Mouse (Mus musculus): ENCODE data around the gene Adat1. TPM values are rescaled to one million over a fixed set of nuclear protein-coding genes. Genes with fewer than 3 reads are reported as not detected.

Gene Adat1
- polyA plus RNA-seq, 1 experiment from 2014 or later = 8.0 TPM

DNA sequence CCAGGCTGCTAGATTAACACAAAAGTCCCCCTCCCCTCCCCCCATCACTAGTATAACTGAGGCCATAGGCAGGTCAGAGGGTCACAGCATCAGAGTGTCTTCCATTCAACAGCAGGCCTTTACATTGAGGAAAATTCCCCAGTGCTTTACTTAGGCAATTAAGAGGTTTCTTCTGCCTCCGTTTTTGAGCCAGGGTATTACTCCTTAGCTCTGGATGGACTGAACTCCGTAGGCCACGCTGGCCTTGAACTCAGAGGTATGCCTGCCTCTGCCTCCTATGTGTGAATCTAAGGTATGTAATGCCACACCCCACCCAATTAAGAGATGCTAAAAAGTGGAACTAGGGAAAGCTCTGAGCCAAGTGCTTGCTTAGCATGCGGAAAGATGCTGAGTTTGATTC, 28.6 kb downstream of the Adat1 start:
- 79% methylated on average over 4 of the region's 4 CpGs for WGBS

DNA sequence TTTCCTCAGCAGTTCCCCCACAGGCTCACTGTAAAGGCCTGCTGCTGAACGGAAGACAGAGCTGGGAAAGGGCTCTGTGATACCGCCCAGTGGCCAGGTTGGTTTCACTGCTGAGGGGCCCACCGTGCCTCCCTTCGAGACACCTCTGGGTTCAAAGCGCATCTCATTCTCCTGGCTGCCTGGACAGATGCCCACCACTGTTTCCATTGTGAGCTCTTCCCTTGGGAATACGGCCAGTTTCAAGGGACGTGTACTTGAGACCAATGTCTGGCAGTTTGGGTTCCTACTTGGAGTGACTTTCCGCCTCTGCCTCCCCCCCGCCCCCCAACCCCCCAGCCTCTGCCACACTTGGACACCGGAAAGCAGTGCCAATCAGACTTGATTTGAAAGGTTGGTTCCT, 29.0 kb downstream of the Adat1 start:
- Histone ChIP-seq H3K4me1 (ENCODE audit: control insufficient read depth, insufficient read depth, low read length) (no peaks in the 10 kb centered on the region), H3K27me3 (ENCODE audit: control insufficient read depth, insufficient read depth, low read depth, low read length) (no peaks in the 10 kb centered on the region), H3K36me3 (ENCODE audit: control insufficient read depth, insufficient read depth, low read length) (no peaks in the 10 kb centered on the region), H3K4me2 (ENCODE audit: low read length) (no peak overlapping the region), H3K4me3 (ENCODE audit: low read depth, low read length) (no peak overlapping the region), H3K9ac (ENCODE audit: low read depth, low read length) (no peak overlapping the region), H3K9me3 (replicated peaks; ENCODE audit: control insufficient read depth, low read length, poor library complexity, severe bottlenecking) (no peaks in the 10 kb centered on the region), H3K27ac (ENCODE audit: low read length) (no peak overlapping the region)
- 65% methylated on average over 10 of the region's 10 CpGs for WGBS
- ATAC-seq = no peak

More for the DNA sequence above, 28.6 kb downstream of the Adat1 start:
- Histone ChIP-seq H3K27me3 (ENCODE audit: control insufficient read depth, insufficient read depth, low read depth, low read length) (no peaks in the 10 kb centered on the region), H3K4me2 (ENCODE audit: low read length) (no peak overlapping the region), H3K27ac (ENCODE audit: low read length) (no peak overlapping the region), H3K4me1 (ENCODE audit: control insufficient read depth, insufficient read depth, low read length) (no peaks in the 10 kb centered on the region), H3K4me3 (ENCODE audit: low read depth, low read length) (no peak overlapping the region), H3K9me3 (replicated peaks; ENCODE audit: control insufficient read depth, low read length, poor library complexity, severe bottlenecking) (no peaks in the 10 kb centered on the region), H3K9ac (ENCODE audit: low read depth, low read length) (no peak overlapping the region), H3K36me3 (ENCODE audit: control insufficient read depth, insufficient read depth, low read length) (0 out of 2 replicates have a peak, but pooled peaks cover 2% of the 10 kb centered on the region)
- ATAC-seq = no peak

DNA sequence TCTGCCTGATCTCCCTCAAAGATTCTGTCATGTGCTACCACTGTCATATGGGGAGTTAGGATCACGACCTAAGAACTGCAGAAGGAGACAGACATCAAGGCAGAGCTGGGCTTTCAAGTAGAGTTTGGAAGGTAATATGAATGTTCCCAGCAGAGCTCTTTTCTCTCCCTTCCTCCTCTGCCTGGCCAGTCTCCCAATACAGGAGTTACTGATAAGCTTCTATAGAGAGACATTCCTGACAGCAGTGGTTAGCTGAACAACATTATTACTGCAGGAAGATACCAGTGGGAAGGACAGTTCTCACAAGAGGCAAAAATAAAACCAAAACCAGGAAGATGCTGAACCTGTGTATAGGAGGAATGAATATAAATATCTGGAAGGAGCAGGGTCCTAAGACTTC, 29.5 kb downstream of the Adat1 start:
- H3K36me3 ChIP-seq (ENCODE audit: control insufficient read depth, insufficient read depth, low read length) = no peaks in the 10 kb centered on the region
- H3K9ac ChIP-seq (ENCODE audit: low read depth, low read length) = no peak overlapping the region
- H3K4me2 ChIP-seq (ENCODE audit: low read length) = no peak overlapping the region
- no peak overlapping the region for H3K27ac ChIP-seq (ENCODE audit: low read length)
- H3K9me3 ChIP-seq (replicated peaks; ENCODE audit: control insufficient read depth, low read length, poor library complexity, severe bottlenecking) = no peaks in the 10 kb centered on the region
- no peaks in the 10 kb centered on the region for H3K4me1 ChIP-seq (ENCODE audit: control insufficient read depth, insufficient read depth, low read length)
- WGBS = 89% methylated on average over 1 of the region's 1 CpGs
- no peaks in the 10 kb centered on the region for H3K27me3 ChIP-seq (ENCODE audit: control insufficient read depth, insufficient read depth, low read depth, low read length)
- H3K4me3 ChIP-seq (ENCODE audit: low read depth, low read length) = no peak overlapping the region
- ATAC-seq = no peak

DNA sequence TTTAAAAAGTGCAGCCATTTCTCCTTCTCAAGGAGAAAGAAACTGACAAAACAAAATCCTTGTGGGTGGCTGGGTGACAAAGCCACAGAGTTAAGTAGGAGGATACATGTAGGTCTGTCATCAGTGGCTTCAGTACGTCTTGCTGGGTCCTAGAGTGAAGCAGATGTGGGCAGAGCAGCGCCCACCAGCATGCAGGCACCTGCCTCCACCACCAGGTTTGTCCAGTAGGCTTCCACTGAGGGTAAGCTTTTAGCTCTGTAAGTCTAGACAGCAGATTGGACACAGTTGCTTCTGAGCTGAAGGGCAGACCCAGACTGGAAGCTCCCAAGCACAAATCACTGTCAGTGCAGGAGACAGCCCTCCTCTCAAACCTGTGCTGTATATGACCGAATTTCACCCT, 30.8 kb downstream of the Adat1 start:
- Histone ChIP-seq H3K9ac (ENCODE audit: low read depth, low read length) (no peak overlapping the region), H3K4me2 (ENCODE audit: low read length) (no peak overlapping the region), H3K36me3 (ENCODE audit: control insufficient read depth, insufficient read depth, low read length) (peaks cover 9% of the 10 kb centered on the region; the same call in 1 of the 2 replicates), H3K27ac (ENCODE audit: low read length) (no peak overlapping the region), H3K4me3 (ENCODE audit: low read depth, low read length) (no peak overlapping the region), H3K27me3 (ENCODE audit: control insufficient read depth, insufficient read depth, low read depth, low read length) (no peaks in the 10 kb centered on the region), H3K9me3 (replicated peaks; ENCODE audit: control insufficient read depth, low read length, poor library complexity, severe bottlenecking) (no peaks in the 10 kb centered on the region), H3K4me1 (ENCODE audit: control insufficient read depth, insufficient read depth, low read length) (no peaks in the 10 kb centered on the region)
- ATAC-seq = no peak
- 78% methylated on average over 3 of the region's 3 CpGs for WGBS

DNA sequence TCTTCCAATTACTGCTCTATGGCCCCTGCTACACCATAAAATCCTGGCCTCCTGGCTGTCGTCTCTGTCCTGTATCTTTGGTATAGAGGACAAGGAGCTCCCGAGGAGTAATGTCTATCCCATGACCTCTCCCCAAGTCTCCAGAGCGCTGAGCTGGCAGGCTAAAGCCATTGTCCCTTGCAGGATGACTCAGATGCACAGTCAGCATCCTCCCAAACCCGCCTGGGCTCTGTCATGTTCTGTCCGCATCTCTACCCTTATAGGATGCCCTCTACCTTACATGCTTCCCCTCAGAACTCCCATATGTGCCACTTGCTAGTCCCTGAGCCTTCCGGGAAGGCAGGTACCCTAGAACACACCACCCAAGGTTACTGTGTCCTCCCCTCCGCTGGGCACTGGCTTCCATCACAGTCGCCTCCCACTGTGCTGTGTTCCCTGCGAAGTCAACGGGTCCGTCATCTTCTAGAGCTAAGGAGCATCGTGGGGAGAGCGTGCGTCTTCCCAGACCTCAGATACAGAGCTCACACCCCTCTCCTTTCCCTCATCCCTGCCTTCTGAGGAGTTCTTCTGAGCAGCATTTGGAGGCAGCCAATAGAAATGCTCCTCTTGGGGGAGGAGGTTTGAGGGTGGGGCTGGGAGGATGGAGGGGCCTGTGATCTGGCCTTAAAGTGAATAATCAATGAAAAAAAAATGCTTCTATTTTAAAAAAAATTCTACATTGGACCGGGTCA, 31.3 kb downstream of the Adat1 start:
- no peak for ATAC-seq

DNA sequence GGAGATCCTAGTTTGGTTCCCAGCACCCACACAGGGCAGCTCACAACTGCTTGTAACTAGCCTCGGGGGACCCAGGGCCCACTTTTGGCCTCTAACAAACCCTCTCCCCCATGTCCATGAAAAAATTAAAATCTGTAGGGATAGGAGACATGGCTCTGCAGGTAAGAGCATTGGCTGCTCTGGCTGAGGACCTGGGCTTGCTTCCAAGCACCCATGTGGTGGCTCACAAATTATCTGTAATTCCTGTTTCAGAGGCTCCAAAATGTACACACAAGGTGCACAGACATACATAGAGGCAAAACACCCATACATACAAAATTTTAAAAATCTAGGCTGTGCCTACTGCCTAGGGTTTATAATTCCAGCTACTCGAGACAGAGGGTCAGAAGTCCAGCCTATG, 34.9 kb downstream of the Adat1 start:
- H3K36me3 ChIP-seq (ENCODE audit: control insufficient read depth, insufficient read depth, low read length) = peaks cover 26% of the 10 kb centered on the region
- H3K27me3 ChIP-seq (ENCODE audit: control insufficient read depth, insufficient read depth, low read depth, low read length) = no peaks in the 10 kb centered on the region
- no peaks in the 10 kb centered on the region for H3K4me1 ChIP-seq (ENCODE audit: control insufficient read depth, insufficient read depth, low read length)
- 94% methylated on average over 2 of the region's 2 CpGs for WGBS
- no peak overlapping the region for H3K27ac ChIP-seq (ENCODE audit: low read length)
- no peak for ATAC-seq
- H3K9me3 ChIP-seq (replicated peaks; ENCODE audit: control insufficient read depth, low read length, poor library complexity, severe bottlenecking) = no peaks in the 10 kb centered on the region
- H3K9ac ChIP-seq (ENCODE audit: low read depth, low read length) = no peak overlapping the region
- H3K4me2 ChIP-seq (ENCODE audit: low read length) = no peak overlapping the region
- no peak overlapping the region for H3K4me3 ChIP-seq (ENCODE audit: low read depth, low read length)

More for the DNA sequence above, 31.3 kb downstream of the Adat1 start:
- H3K9me3 ChIP-seq (replicated peaks; ENCODE audit: control insufficient read depth, low read length, poor library complexity, severe bottlenecking) = no peaks in the 10 kb centered on the region
- H3K4me1 ChIP-seq (ENCODE audit: control insufficient read depth, insufficient read depth, low read length) = no peaks in the 10 kb centered on the region
- no peak overlapping the region for H3K27ac ChIP-seq (ENCODE audit: low read length)
- no peak overlapping the region for H3K4me3 ChIP-seq (ENCODE audit: low read depth, low read length)
- 71% methylated on average over 15 of the region's 15 CpGs for WGBS
- no peaks in the 10 kb centered on the region for H3K27me3 ChIP-seq (ENCODE audit: control insufficient read depth, insufficient read depth, low read depth, low read length)
- H3K4me2 ChIP-seq (ENCODE audit: low read length) = no peak overlapping the region
- no peak overlapping the region for H3K9ac ChIP-seq (ENCODE audit: low read depth, low read length)
- peaks cover 11% of the 10 kb centered on the region; the same call in 1 of the 2 replicates for H3K36me3 ChIP-seq (ENCODE audit: control insufficient read depth, insufficient read depth, low read length)

DNA sequence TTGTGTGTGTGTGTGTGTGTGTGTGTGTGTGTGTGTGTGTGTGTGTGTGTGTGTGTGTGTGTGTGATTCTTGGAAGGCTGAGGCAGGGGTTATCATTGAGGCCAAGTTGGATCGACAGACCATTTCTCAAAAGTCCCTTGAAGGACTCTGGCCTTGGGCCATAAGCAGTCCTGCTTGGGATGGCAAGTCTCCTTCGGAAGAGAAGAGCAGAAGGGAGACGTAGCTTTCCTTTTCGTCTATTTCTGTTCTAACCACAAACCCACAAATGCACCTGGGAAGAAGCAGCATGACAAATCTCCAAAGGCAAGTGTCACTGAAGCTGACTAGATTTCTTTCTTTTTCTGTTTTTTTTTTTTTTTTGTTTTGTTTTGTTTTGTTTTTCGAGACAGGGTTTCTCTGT, 36.2 kb downstream of the Adat1 start:
- H3K9ac ChIP-seq (ENCODE audit: low read depth, low read length) = no peak overlapping the region
- H3K36me3 ChIP-seq (ENCODE audit: control insufficient read depth, insufficient read depth, low read length) = peaks cover 27% of the 10 kb centered on the region
- 97% methylated on average over 5 of the region's 5 CpGs for WGBS
- no peak overlapping the region for H3K27ac ChIP-seq (ENCODE audit: low read length)
- no peak for ATAC-seq
- H3K4me3 ChIP-seq (ENCODE audit: low read depth, low read length) = no peak overlapping the region
- H3K27me3 ChIP-seq (ENCODE audit: control insufficient read depth, insufficient read depth, low read depth, low read length) = no peaks in the 10 kb centered on the region
- H3K4me1 ChIP-seq (ENCODE audit: control insufficient read depth, insufficient read depth, low read length) = no peaks in the 10 kb centered on the region
- H3K9me3 ChIP-seq (replicated peaks; ENCODE audit: control insufficient read depth, low read length, poor library complexity, severe bottlenecking) = no peaks in the 10 kb centered on the region
- no peak overlapping the region for H3K4me2 ChIP-seq (ENCODE audit: low read length)

DNA sequence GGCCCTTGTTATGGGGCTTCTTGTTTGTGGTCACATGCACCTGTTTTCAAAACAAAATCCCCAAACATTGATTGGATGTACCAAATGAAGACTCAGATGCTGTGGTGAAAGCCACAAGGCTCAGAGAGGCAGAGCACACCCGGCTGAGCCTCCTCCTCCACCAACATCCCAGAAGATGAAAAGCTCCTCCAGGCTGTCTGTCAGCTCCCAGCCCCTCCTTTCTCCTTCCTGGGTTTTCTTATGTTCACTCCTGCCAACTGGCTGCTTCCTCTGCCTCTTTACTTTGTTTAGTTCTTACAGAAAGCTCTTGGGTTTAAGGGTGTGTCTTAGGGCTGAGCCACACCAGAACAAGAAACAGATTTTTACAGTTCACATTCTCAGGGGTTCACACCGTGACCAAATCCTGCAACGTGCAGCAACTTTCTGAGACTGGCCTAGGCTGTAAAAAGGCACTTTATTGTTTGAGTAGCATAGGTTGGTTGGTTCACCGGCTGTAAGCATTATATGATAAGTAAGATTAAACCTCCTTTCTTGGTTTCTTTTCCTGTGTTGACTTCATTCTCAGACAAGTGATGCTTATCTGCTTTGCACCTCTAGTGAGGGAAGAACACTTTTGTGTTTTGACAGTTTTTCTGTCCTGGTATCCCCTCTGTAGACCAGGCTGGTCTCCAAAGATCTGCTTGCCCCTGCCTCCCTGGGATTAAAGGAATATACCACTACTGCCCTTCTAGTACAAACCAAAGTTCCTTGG, 37.1 kb downstream of the Adat1 start:
- WGBS = 89% methylated on average over 4 of the region's 4 CpGs
- H3K9me3 ChIP-seq (replicated peaks; ENCODE audit: control insufficient read depth, low read length, poor library complexity, severe bottlenecking) = no peaks in the 10 kb centered on the region
- no peaks in the 10 kb centered on the region for H3K27me3 ChIP-seq (ENCODE audit: control insufficient read depth, insufficient read depth, low read depth, low read length)
- H3K36me3 ChIP-seq (ENCODE audit: control insufficient read depth, insufficient read depth, low read length) = peaks cover 28% of the 10 kb centered on the region
- H3K9ac ChIP-seq (ENCODE audit: low read depth, low read length) = no peak overlapping the region
- ATAC-seq = no peak
- H3K27ac ChIP-seq (ENCODE audit: low read length) = no peak overlapping the region
- H3K4me2 ChIP-seq (ENCODE audit: low read length) = no peak overlapping the region
- H3K4me3 ChIP-seq (ENCODE audit: low read depth, low read length) = no peak overlapping the region
- H3K4me1 ChIP-seq (ENCODE audit: control insufficient read depth, insufficient read depth, low read length) = no peaks in the 10 kb centered on the region

DNA sequence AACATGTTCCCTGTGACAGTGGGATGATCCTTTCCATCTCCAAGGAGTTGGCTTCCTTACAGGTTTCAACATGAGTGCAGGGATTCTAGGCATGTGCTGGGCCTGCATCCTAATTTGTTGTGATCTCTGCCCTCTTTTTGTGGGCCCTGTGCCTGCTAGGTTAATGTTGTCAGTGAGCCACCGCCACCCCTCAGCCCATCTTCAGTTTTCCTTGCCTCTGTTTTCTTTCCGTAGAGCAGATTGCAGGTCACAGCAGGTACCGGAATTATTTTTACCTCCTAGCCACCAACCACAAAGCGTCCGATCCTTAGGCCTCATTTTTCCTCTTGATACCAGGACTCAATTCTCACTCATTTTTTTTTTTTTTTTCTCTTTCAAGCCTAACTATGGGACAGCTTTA, 40.2 kb downstream of the Adat1 start:
- Histone ChIP-seq H3K27ac (ENCODE audit: low read length) (no peak overlapping the region), H3K4me1 (ENCODE audit: control insufficient read depth, insufficient read depth, low read length) (no peaks in the 10 kb centered on the region), H3K4me3 (ENCODE audit: low read depth, low read length) (no peak overlapping the region), H3K9me3 (replicated peaks; ENCODE audit: control insufficient read depth, low read length, poor library complexity, severe bottlenecking) (no peaks in the 10 kb centered on the region), H3K27me3 (ENCODE audit: control insufficient read depth, insufficient read depth, low read depth, low read length) (no peaks in the 10 kb centered on the region), H3K4me2 (ENCODE audit: low read length) (no peak overlapping the region), H3K36me3 (ENCODE audit: control insufficient read depth, insufficient read depth, low read length) (peaks cover 34% of the 10 kb centered on the region), H3K9ac (ENCODE audit: low read depth, low read length) (no peak overlapping the region)
- WGBS = 94% methylated on average over 5 of the region's 5 CpGs
- ATAC-seq = no peak

All from midbrain, embryonic 16.5 days (tissue).